Mouse (Mus musculus) midbrain, postnatal 0 days (tissue): ENCODE measurements around the gene Cldnd1. TPM values are rescaled to one million over a fixed set of nuclear protein-coding genes. Genes with fewer than 3 reads are reported as not detected.

Source experiments
- ATAC-seq: fragments of 200-750 bp; cut with Nextera tagmentation; 2 replicates; pipeline ENCODE4 v1.8.0; 2017; ENCODE audit warnings: moderate number of reproducible peaks, mild to moderate bottlenecking, moderate TSS enrichment, moderate library complexity; ENCODE audit not compliant: low FRiP score
- DNase-seq: peaks from one replicate; pipeline ENCODE4 v3.0.0-alpha.2; 2015; ENCODE audit warnings: low spot score
- H3K27ac ChIP-seq: fragments of 300-500 bp; sonication (generic); 2 replicates; pipeline ENCODE4 v1.5.1; 2014; ENCODE audit warnings: low read depth, mild to moderate bottlenecking, low read length, mixed read lengths
- H3K27me3 ChIP-seq: fragments of 300-500 bp; sonication (generic); 2 replicates; pipeline ENCODE4 v1.6.1; 2014; ENCODE audit warnings: low read length, control low read depth, mixed read lengths; ENCODE audit not compliant: insufficient read depth
- H3K36me3 ChIP-seq: fragments of 300-500 bp; sonication (generic); 2 replicates; pipeline ENCODE4 v1.6.1; 2014; ENCODE audit warnings: low read length, control low read depth, mixed read lengths; ENCODE audit not compliant: insufficient read depth
- H3K4me1 ChIP-seq: fragments of 300-500 bp; sonication (generic); 2 replicates; pipeline ENCODE4 v1.6.1; 2014; ENCODE audit warnings: mild to moderate bottlenecking, control low read depth, antibody characterized with exemption, low read length, mixed read lengths; ENCODE audit not compliant: insufficient read depth
- H3K4me2 ChIP-seq: fragments of 300-500 bp; sonication (generic); 2 replicates; pipeline ENCODE4 v1.6.1; 2014; ENCODE audit warnings: low read depth, mild to moderate bottlenecking, low read length, mixed read lengths; ENCODE audit not compliant: poor library complexity, severe bottlenecking
- H3K4me3 ChIP-seq: fragments of 300-500 bp; sonication (generic); 2 replicates; pipeline ENCODE4 v1.5.1; 2014; ENCODE audit warnings: low read depth, mild to moderate bottlenecking, low read length, moderate library complexity
- H3K9ac ChIP-seq: fragments of 300-500 bp; sonication (generic); replicated peaks from 2 replicates; pipeline ENCODE4 v1.6.1; 2014; ENCODE audit warnings: mild to moderate bottlenecking, low read length, moderate library complexity, mixed read lengths; ENCODE audit not compliant: poor library complexity, severe bottlenecking
- H3K9me3 ChIP-seq: fragments of 300-500 bp; sonication (generic); 2 replicates; pipeline ENCODE4 v1.6.1; 2016; ENCODE audit warnings: low read length, control low read depth
- CTCF ChIP-seq: IDR thresholded peaks from 2 replicates; pipeline ENCODE4 v1.5.1; 2016; ENCODE audit warnings: antibody characterized with exemption, mild to moderate bottlenecking
- WGBS: fragments of 180-500 bp; shearing (Covaris S2); extraction: QIAGEN DNeasy Blood & Tissue Kit; methylation state at CpG from one replicate; pipeline ENCODE4 v1.1.7; 2014; 5-methylcytosine and 5-hydroxymethylcytosine counted together
- polyA plus RNA-seq: library from polyadenylated mRNA; unstranded; fragments of >200 nt; fragmentation: Nextera tagmentation; extraction: Ambion mirVana; gene quantifications from 2 replicates; pipeline ENCODE4 v1.2.1, GENCODE M21; 2015
- total RNA-seq: library from RNA; depleted of rRNA; stranded (reverse); fragments of >200 nt; gene quantifications from 2 replicates; pipeline ENCODE4 v1.2.3, GENCODE M21; 2014

Gene Cldnd1
- total and polyA plus RNA-seq, 2 experiments from 2014 or later: 74.2 to 156 TPM

DNA sequence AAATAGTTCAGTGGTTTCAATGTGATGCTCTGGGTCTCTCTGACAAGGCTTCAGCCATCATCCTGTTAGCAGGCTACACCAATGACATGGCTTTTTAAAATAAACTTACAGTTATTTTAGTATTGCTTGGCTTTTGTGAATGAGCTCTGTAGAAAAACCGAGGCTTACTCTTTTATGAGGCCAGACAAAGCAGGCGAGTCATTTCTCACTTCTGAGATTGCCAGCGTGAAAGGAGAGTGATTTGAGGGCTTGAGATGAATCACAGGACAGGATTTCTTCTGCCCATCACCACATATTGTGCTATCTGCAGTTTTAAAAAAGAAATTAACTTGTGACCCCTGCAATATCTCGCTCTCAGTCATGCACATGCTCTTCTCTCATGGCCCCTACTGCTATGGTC is 12.7 kb upstream of the Cldnd1 start:
- H3K4me1 ChIP-seq: no peaks in the 10 kb centered on the region
- ATAC-seq (no peak), DNase-seq (no peak)
- 66% methylated on average over 4 of the region's 4 CpGs for WGBS
- no peaks in the 10 kb centered on the region for H3K27me3 ChIP-seq
- H3K9ac ChIP-seq: no peak overlapping the region
- H3K4me2 ChIP-seq: no peak overlapping the region
- no peaks in the 10 kb centered on the region for H3K9me3 ChIP-seq
- no peaks in the 10 kb centered on the region for H3K36me3 ChIP-seq
- H3K27ac ChIP-seq: no peak overlapping the region
- TF ChIP-seq CTCF: no peak
- H3K4me3 ChIP-seq: no peak overlapping the region

GRCm38 (mm10) chr16:58718666-58719120 is 9.0 kb upstream of the Cldnd1 start, which contains the start of gene Gpr15:
TSS of gene Gpr15 (minus strand) at chr16:58719070.
- Histone ChIP-seq H3K36me3 (no peaks in the 10 kb centered on the region), H3K9ac (no peak within 1 kb of the TSS), H3K4me3 (no peak within 1 kb of the TSS), H3K27me3 (no peaks in the 10 kb centered on the region), H3K27ac (no peak within 1 kb of the TSS), H3K4me2 (no peak within 1 kb of the TSS), H3K9me3 (no peaks in the 10 kb centered on the region), H3K4me1 (no peaks in the 10 kb centered on the region)
- no peak for TF ChIP-seq CTCF
- DNase-seq: no peak
- no peak for ATAC-seq
- WGBS: 94% methylated on average over 7 of the region's 7 CpGs

- no peaks in the 10 kb centered on the region for H3K27me3 ChIP-seq
- TF ChIP-seq CTCF: no peak
- H3K4me1 ChIP-seq: no peaks in the 10 kb centered on the region
- H3K4me2 ChIP-seq: no peak overlapping the region
- WGBS: 93% methylated on average over 2 of the region's 2 CpGs
- H3K4me3 ChIP-seq: no peak overlapping the region
- DNase-seq (no peak), ATAC-seq (no peak)
- H3K9ac ChIP-seq: no peak overlapping the region
- no peaks in the 10 kb centered on the region for H3K9me3 ChIP-seq
- H3K36me3 ChIP-seq: no peaks in the 10 kb centered on the region
- no peak overlapping the region for H3K27ac ChIP-seq
Observed at GRCm38 (mm10) chr16:58722292-58722691, 5.4 kb upstream of the Cldnd1 start.

DNA sequence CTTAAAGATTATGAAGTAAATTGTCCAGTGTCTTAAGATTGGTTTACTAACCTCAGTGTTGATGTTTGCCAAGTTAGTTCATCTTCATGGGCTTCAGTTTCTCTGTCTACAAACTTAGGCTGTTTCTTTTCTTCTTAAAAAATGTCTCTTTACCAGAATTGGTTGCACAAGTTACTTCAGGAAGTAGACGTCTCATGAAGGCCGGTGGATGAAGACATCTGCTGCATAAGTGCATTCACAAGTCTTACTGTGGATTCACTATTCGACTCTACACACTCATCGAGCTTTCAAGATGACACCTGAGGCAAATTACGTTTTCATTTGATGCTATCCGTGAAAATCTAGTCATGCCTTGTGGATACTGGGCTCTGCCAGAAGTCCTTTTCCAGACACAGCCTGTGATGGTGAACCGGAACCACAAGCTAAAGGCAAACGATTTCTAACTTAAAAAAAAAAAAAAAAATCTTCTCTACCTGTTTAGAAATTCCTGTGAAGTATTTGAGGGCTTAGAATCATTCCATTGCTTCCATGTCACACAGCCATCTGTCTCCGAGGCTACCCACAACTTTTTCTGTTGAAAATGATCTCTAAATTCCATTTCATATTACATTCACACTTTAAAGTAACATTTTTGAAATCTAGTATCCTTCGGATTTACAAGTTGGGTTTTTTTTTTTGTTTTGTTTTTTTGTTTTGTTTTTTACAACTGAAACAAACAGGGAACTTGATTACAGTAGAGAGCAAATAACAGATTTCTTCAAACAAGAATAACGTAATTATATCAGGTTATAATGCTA is 832 bp upstream of the Cldnd1 start:
- 74% methylated on average over 11 of the region's 11 CpGs for WGBS
- no peak for DNase-seq
- no peak overlapping the region for H3K9ac ChIP-seq

GRCm38 (mm10) chr16:58728176-58728671 is 514 bp downstream of the Cldnd1 start:
- Histone ChIP-seq H3K27ac (peak overlapping the region; percentile 83), H3K4me2 (peak overlapping the region; percentile 49), H3K27me3 (no peaks in the 10 kb centered on the region), H3K36me3 (peaks cover 24% of the 10 kb centered on the region), H3K4me1 (no peaks in the 10 kb centered on the region), H3K9ac (peak overlapping the region; percentile 89), H3K4me3 (peak overlapping the region; percentile 86), H3K9me3 (no peaks in the 10 kb centered on the region)
- WGBS: under 1% methylated on average over 18 of the region's 31 CpGs
- ATAC-seq (peak; percentile 89), DNase-seq (peak; percentile 46)
- no peak for TF ChIP-seq CTCF

More for the DNA sequence above, 832 bp upstream of the Cldnd1 start:
- TF ChIP-seq CTCF: no peak
- H3K27ac ChIP-seq: no peak overlapping the region
- no peaks in the 10 kb centered on the region for H3K27me3 ChIP-seq
- H3K4me3 ChIP-seq: peak overlapping the region; percentile 86; the same call in 1 of the 2 replicates
- no peaks in the 10 kb centered on the region for H3K4me1 ChIP-seq
- peaks cover 14% of the 10 kb centered on the region for H3K36me3 ChIP-seq
- H3K9me3 ChIP-seq: no peaks in the 10 kb centered on the region
- no peak for ATAC-seq
- peak overlapping the region; percentile 45 for H3K4me2 ChIP-seq

DNA sequence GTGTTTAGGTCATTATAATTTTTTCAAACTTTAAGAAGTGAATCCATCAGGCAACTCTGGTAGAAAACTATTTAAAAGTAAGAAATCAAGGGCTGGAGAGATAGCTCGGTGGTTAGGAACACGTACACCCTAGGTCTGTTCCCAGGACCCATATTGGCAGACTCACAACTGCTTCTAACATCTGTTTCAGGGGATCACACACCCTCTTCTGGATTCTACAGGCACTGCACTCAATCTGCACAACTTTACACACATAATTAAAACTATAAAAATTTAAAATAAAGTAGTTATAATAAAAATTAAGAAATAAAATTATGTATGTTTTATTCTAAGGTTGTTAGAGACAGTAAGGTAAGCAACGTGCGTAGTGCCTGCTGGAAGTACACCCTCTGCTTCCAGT is 10.5 kb downstream of the Cldnd1 start:
- Histone ChIP-seq H3K9me3 (no peaks in the 10 kb centered on the region), H3K9ac (no peak overlapping the region), H3K27me3 (no peaks in the 10 kb centered on the region), H3K4me2 (no peak overlapping the region), H3K36me3 (0 out of 2 replicates have a peak, but pooled peaks cover 4% of the 10 kb centered on the region), H3K4me1 (no peaks in the 10 kb centered on the region), H3K4me3 (no peak overlapping the region), H3K27ac (no peak overlapping the region)
- WGBS: 83% methylated on average over 4 of the region's 4 CpGs
- DNase-seq (no peak), ATAC-seq (no peak)
- TF ChIP-seq CTCF: peak; percentile 28; the same call in 1 of the 2 replicates
